Mouse (Mus musculus) G1E (cell line): ENCODE data around the gene Il20rb.

Experiments
- CTCF ChIP-seq: IDR thresholded peaks from 2 replicates; pipeline ENCODE4 v1.5.1; 2012; ENCODE audit warnings: low read depth, low read length, inconsistent platforms, mixed read lengths
- GATA1 ChIP-seq: IDR thresholded peaks from 2 replicates; pipeline ENCODE4 v1.6.1; 2012; ENCODE audit warnings: borderline replicate concordance, low read length, inconsistent platforms, mixed read lengths
- POLR2AphosphoS5 ChIP-seq: IDR thresholded peaks from 2 replicates; pipeline ENCODE4 v1.6.1; 2012; ENCODE audit warnings: low read depth, low read length, inconsistent platforms; ENCODE audit not compliant: insufficient replicate concordance

DNA sequence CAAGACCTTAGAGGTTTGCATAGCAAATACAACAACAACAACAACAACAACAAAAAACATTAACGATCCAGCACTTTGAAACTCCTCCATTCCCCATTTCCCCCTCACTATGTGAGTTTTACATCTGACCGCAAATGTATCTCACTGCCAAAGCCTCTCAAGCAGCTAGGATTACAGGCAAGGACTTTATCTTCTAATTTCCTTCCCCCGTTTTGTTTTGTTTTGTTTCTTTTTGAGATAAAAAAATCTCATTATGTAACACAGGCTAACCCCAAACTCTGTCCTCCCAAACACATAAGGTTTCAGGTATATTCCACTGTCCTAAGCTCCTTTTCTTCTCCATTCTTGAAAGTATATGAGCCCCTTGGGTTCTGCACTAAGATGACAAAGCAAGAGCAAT is 48.1 kb upstream of the Il20rb start:
- TF ChIP-seq CTCF (no peak), POLR2AphosphoS5 (no peak), GATA1 (no peak)
